ENCODE assay signal across 8 mouse cellular contexts in genomic region chr10:67204652-67205407, GRCm38 (mm10).
A peak's percentile ranks its signal among the peaks of the same experiment; 100 is the strongest.
DNase-seq lines count a peak whose midpoint lies in the region; ATAC-seq and TF ChIP-seq lines count a peak whose summit lies in the region.

No protein-coding gene starts in this region.

- 23% methylated on average over 11 of the region's 11 CpGs for WGBS in thymus, adult 2 months
- WGBS in lung, embryonic 16.5 days = 82% methylated on average over 11 of the region's 11 CpGs
- WGBS in stomach, postnatal 0 days = 84% methylated on average over 11 of the region's 11 CpGs

- no peak overlapping the region for H3K4me2 ChIP-seq in lung, embryonic 16.5 days (ENCODE audit: low read depth, low read length)
- H3K4me2 ChIP-seq in stomach, postnatal 0 days (replicated peaks; ENCODE audit: low read depth) = no peak overlapping the region

- TF ChIP-seq EP300 in stomach, postnatal 0 days (optimal IDR thresholded peaks at IDR 0.05) = no peak

- TF ChIP-seq POLR2A in thymus, adult 2 months (IDR thresholded peaks at IDR 0.05; ENCODE audit: control insufficient read depth, extremely low read depth, insufficient read depth, low read length, poor library complexity) = no peak

- H3K27ac ChIP-seq in thymus, adult 2 months (ENCODE audit: control insufficient read depth, insufficient read depth, low read length) = peak overlapping the region; percentile 75
- H3K27ac ChIP-seq in lung, embryonic 16.5 days (ENCODE audit: low read length) = 0 out of 2 replicates have a peak overlapping the region, but pooled peaks have one; percentile 10
- 0 out of 2 replicates have a peak overlapping the region, but pooled peaks have one; percentile 5 for H3K27ac ChIP-seq in stomach, postnatal 0 days (replicated peaks)

- no peak overlapping the region for H3K9ac ChIP-seq in lung, embryonic 16.5 days (ENCODE audit: low read length)
- no peak overlapping the region for H3K9ac ChIP-seq in stomach, postnatal 0 days (ENCODE audit: low read length)

- H3K4me1 ChIP-seq in thymus, adult 2 months (replicated peaks; ENCODE audit: control insufficient read depth, insufficient read depth, low read length) = peaks cover 13% of the 10 kb centered on the region
- peaks cover 6% of the 10 kb centered on the region; the same call in 1 of the 2 replicates for H3K4me1 ChIP-seq in lung, embryonic 16.5 days (replicated peaks; ENCODE audit: control insufficient read depth, insufficient read depth, low read length)
- no peaks in the 10 kb centered on the region for H3K4me1 ChIP-seq in stomach, postnatal 0 days (replicated peaks; ENCODE audit: control insufficient read depth, insufficient read depth)

- TF ChIP-seq CTCF in thymus, adult 2 months (IDR thresholded peaks at IDR 0.05; ENCODE audit: borderline replicate concordance, control insufficient read depth, extremely low read depth, insufficient read depth, low read length, poor library complexity) = no peak
- no peak for TF ChIP-seq CTCF in stomach, postnatal 0 days (IDR thresholded peaks at IDR 0.05; ENCODE audit: low read depth)

- no peaks in the 10 kb centered on the region for H3K27me3 ChIP-seq in thymus, adult 2 months (ENCODE audit: control insufficient read depth, insufficient read depth, low read length)
- H3K27me3 ChIP-seq in lung, embryonic 16.5 days (ENCODE audit: control insufficient read depth, insufficient read depth, low read depth, low read length) = no peaks in the 10 kb centered on the region
- no peaks in the 10 kb centered on the region for H3K27me3 ChIP-seq in stomach, postnatal 0 days (ENCODE audit: control insufficient read depth, insufficient read depth, low read length)

- H3K4me3 ChIP-seq in thymus, adult 2 months (ENCODE audit: control insufficient read depth, insufficient read depth, low read length) = peak overlapping the region; percentile 16; the same call in 1 of the 2 replicates
- no peak overlapping the region for H3K4me3 ChIP-seq in lung, embryonic 16.5 days (ENCODE audit: low read length)
- H3K4me3 ChIP-seq in stomach, postnatal 0 days (ENCODE audit: low read depth, low read length) = no peak overlapping the region

- DNase-seq in adrenal gland, adult (ENCODE audit: inconsistent age in 2 of 2, low spot score in 1 of 2) = peak; percentile 42 to 63
- DNase-seq in adrenal gland, postnatal 4 days (ENCODE audit: low spot score in 2 of 2) = no peak
- peak; percentile 19 for DNase-seq in thymus, adult 2 months
- DNase-seq in thymus, postnatal 10 days (ENCODE audit: low spot score in 2 of 2) = no peak
- DNase-seq in stomach, postnatal 0 days (ENCODE audit: low spot score) = no peak
- no peak for DNase-seq in embryo, embryonic 9.5 days (ENCODE audit: extremely low spot score)
- no peak for DNase-seq in yolk sac, embryonic 10.5 days (ENCODE audit: low spot score)

- no peak for ATAC-seq in lung, embryonic 16.5 days (ENCODE audit: low read depth)
- ATAC-seq in stomach, postnatal 0 days (ENCODE audit: low FRiP score, low TSS enrichment) = no peak

- no peaks in the 10 kb centered on the region for H3K9me3 ChIP-seq in lung, embryonic 16.5 days (ENCODE audit: control insufficient read depth, low read length)
- no peaks in the 10 kb centered on the region for H3K9me3 ChIP-seq in stomach, postnatal 0 days (ENCODE audit: control insufficient read depth, low read length)

- no peaks in the 10 kb centered on the region for H3K36me3 ChIP-seq in thymus, adult 2 months (ENCODE audit: control insufficient read depth, insufficient read depth, low read length)
- H3K36me3 ChIP-seq in lung, embryonic 16.5 days (ENCODE audit: control insufficient read depth, insufficient read depth, low read length) = no peaks in the 10 kb centered on the region
- 0 out of 2 replicates have a peak, but pooled peaks cover 2% of the 10 kb centered on the region for H3K36me3 ChIP-seq in stomach, postnatal 0 days (ENCODE audit: control insufficient read depth, insufficient read depth, low read length)

Comparison
In these comparisons a context has a peak if more than half of its experiments do, and no peak if none do; other contexts are left out.
1. DNase-seq: peak in adrenal gland, adult (2 of 2) and thymus, adult 2 months (single experiment); none in adrenal gland, postnatal 4 days (0 of 2), thymus, postnatal 10 days (0 of 2), stomach, postnatal 0 days (single experiment), embryo, embryonic 9.5 days (single experiment) and yolk sac, embryonic 10.5 days (single experiment).
2. H3K27ac ChIP-seq: peak in every context shown above with its lines; median percentile 75 in thymus, adult 2 months; 10 in lung, embryonic 16.5 days; 5 in stomach, postnatal 0 days.